Mouse (Mus musculus) testis, adult 2 months (tissue): ENCODE results near the gene Brd3os.

Source experiments
- CTCF ChIP-seq: fragments of 200-500 bp; IDR thresholded peaks from 2 replicates; pipeline ENCODE4 v1.5.1; 2012; ENCODE audit warnings: low read depth, mild to moderate bottlenecking, inconsistent platforms, low read length, moderate library complexity; ENCODE audit not compliant: control insufficient read depth, insufficient read depth, insufficient replicate concordance
- POLR2A ChIP-seq: fragments of 200-500 bp; IDR thresholded peaks from 2 replicates; pipeline ENCODE4 v1.6.1; 2012; ENCODE audit warnings: low read depth, mild to moderate bottlenecking, inconsistent platforms, low read length, moderate library complexity; ENCODE audit not compliant: control insufficient read depth

GRCm38 (mm10) chr2:27462901-27463300 lies 20.8 kb downstream of the Brd3os start:
- TF ChIP-seq CTCF (no peak), POLR2A (no peak)
